Mouse (Mus musculus): ENCODE results near the gene Rdh16f1. TPM values are rescaled to one million over a fixed set of nuclear protein-coding genes. Genes with fewer than 3 reads are reported as not detected.
A peak's percentile ranks its signal among the peaks of the same experiment; 100 is the strongest.
"Not testable (repeated sequence)": the region's sequence is repeated elsewhere in the genome, so short reads cannot be mapped to it uniquely, and the experiment has no call there.

The Rdh16f1 gene
- polyA plus RNA-seq, 1 experiment = not detected

DNA sequence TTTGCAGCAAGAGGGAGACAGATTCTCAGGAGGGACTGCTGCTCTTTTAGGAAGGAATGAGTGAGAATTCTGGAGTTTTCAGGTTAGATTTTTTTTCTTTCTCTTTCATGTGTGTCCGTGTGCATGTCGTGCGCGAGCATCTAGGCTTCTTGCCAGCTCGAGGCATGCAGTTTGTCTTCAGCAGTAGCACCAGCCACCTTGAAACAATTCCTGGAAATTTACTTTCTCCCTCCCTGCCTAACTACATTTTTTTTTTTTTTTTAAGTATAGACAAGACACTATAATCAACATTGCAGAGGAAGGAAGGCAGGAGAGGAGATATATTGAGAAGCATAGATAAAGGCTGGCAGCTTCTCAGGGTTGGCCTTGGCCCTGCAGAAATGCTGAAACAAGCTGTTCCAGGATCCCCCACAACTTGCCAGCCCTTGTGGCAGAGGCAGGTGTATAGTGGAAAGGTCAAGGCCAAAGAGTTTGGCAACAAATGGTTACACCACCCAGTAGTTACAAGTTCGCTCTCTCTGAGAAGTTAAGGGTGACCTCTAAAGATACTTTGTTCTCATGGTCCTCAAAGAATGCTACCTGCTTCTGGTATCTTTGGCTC is 4.9 kb upstream of the Rdh16f1 start:
- Histone ChIP-seq H3K36me3 (ENCODE audit: control insufficient read depth, insufficient read depth, low read length, poor library complexity, severe bottlenecking) (no peaks in the 10 kb centered on the region), H3K27ac (ENCODE audit: insufficient read depth, low read length) (no peak overlapping the region), H3K4me1 (ENCODE audit: control insufficient read depth, insufficient read depth, low read length) (peaks cover 5% of the 10 kb centered on the region), H3K4me3 (ENCODE audit: low read depth, low read length) (no peak overlapping the region), H3K27me3 (ENCODE audit: control insufficient read depth, insufficient read depth, low read length, poor library complexity, severe bottlenecking) (0 out of 2 replicates have a peak, but pooled peaks cover 2% of the 10 kb centered on the region), H3K9me3 (replicated peaks; ENCODE audit: control insufficient read depth, insufficient read depth, low read length, poor library complexity, severe bottlenecking) (no peaks in the 10 kb centered on the region), H3K9ac (ENCODE audit: low read depth, poor library complexity, severe bottlenecking) (no peak overlapping the region)
- TF ChIP-seq EP300 (IDR thresholded peaks at IDR 0.05; ENCODE audit: insufficient read depth, low read depth, low read length) (no peak), CTCF (IDR thresholded peaks at IDR 0.05; ENCODE audit: low read depth, low read length) (no peak), POLR2A (IDR thresholded peaks at IDR 0.05; ENCODE audit: insufficient read depth, low read length) (no peak)

- Histone ChIP-seq H3K4me1 (ENCODE audit: control insufficient read depth, insufficient read depth, low read length) (peaks cover 5% of the 10 kb centered on the region), H3K27me3 (ENCODE audit: control insufficient read depth, insufficient read depth, low read length, poor library complexity, severe bottlenecking) (0 out of 2 replicates have a peak, but pooled peaks cover 2% of the 10 kb centered on the region), H3K27ac (ENCODE audit: insufficient read depth, low read length) (no peak overlapping the region), H3K4me3 (ENCODE audit: low read depth, low read length) (no peak overlapping the region), H3K9ac (ENCODE audit: low read depth, poor library complexity, severe bottlenecking) (no peak overlapping the region), H3K9me3 (replicated peaks; ENCODE audit: control insufficient read depth, insufficient read depth, low read length, poor library complexity, severe bottlenecking) (no peaks in the 10 kb centered on the region), H3K36me3 (ENCODE audit: control insufficient read depth, insufficient read depth, low read length, poor library complexity, severe bottlenecking) (no peaks in the 10 kb centered on the region)
- TF ChIP-seq EP300 (IDR thresholded peaks at IDR 0.05; ENCODE audit: insufficient read depth, low read depth, low read length) (no peak), POLR2A (IDR thresholded peaks at IDR 0.05; ENCODE audit: insufficient read depth, low read length) (no peak)
These were observed 4.3 kb upstream of the Rdh16f1 start for GRCm38 (mm10) chr10:127755246-127755645.

DNA sequence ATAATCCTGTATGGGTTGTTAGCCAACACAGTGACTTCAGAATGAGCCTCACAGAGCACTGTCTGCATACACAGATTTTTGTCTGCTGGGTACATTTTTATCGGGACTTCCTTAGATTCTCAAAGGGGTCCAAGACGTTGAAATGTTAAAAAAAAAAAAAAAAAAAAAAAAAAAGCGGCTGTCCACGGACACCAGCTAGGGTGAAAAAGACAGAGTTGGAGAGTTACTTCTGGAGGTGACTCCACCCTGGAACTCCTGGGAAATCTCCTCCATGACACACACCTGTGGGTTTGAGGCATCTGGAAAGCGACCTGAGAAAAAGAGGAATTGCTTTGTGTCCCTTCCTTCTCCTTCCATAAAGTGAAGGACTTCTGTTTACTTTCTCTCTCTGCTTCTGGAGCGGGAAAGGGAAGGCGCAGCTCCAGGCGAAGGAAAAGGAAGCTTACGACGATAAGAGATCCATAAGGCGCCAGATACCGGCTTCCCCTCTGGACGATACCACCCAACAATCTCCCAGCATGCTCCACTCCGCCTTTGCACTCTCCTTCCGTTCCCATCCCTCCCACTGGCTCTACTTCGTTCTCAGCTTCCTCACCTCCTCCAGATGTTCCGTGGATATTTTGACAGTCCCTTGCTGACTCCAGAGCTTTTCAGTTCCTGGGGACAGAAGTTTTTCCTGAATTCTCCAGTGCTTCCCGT is 3.7 kb upstream of the Rdh16f1 start:
- Histone ChIP-seq H3K4me1 (ENCODE audit: control insufficient read depth, insufficient read depth, low read length) (peaks cover 5% of the 10 kb centered on the region), H3K36me3 (ENCODE audit: control insufficient read depth, insufficient read depth, low read length, poor library complexity, severe bottlenecking) (no peaks in the 10 kb centered on the region), H3K27me3 (ENCODE audit: control insufficient read depth, insufficient read depth, low read length, poor library complexity, severe bottlenecking) (0 out of 2 replicates have a peak, but pooled peaks cover 2% of the 10 kb centered on the region), H3K9me3 (replicated peaks; ENCODE audit: control insufficient read depth, insufficient read depth, low read length, poor library complexity, severe bottlenecking) (no peaks in the 10 kb centered on the region), H3K4me3 (ENCODE audit: low read depth, low read length) (peak overlapping the region; percentile 2; the same call in 1 of the 2 replicates), H3K9ac (ENCODE audit: low read depth, poor library complexity, severe bottlenecking) (no peak overlapping the region), H3K27ac (ENCODE audit: insufficient read depth, low read length) (no peak overlapping the region)
- TF ChIP-seq CTCF (IDR thresholded peaks at IDR 0.05; ENCODE audit: low read depth, low read length) (no peak), POLR2A (IDR thresholded peaks at IDR 0.05; ENCODE audit: insufficient read depth, low read length) (no peak), EP300 (IDR thresholded peaks at IDR 0.05; ENCODE audit: insufficient read depth, low read depth, low read length) (no peak)

DNA sequence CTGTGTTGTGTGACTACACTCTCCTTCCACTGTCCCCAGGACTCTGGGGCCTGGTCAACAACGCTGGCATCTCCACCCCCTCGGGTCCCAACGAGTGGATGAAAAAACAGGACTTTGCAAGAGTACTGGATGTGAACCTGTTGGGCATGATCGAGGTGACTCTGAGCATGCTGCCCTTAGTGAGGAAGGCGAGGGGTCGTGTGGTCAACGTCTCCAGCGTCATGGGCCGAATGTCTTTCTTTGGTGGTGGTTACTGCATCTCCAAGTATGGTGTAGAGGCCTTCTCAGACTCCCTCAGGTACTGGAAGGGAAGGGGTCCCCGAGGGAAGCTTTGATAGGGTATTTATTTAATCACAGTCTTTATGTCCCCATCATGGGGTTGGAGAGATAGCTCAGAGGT is 3.3 kb downstream of the Rdh16f1 start:
- H3K27ac ChIP-seq (ENCODE audit: insufficient read depth, low read length); H3K36me3 ChIP-seq (ENCODE audit: control insufficient read depth, insufficient read depth, low read length, poor library complexity, severe bottlenecking); H3K9me3 ChIP-seq (replicated peaks; ENCODE audit: control insufficient read depth, insufficient read depth, low read length, poor library complexity, severe bottlenecking); H3K27me3 ChIP-seq (ENCODE audit: control insufficient read depth, insufficient read depth, low read length, poor library complexity, severe bottlenecking); H3K9ac ChIP-seq (ENCODE audit: low read depth, poor library complexity, severe bottlenecking); H3K4me3 ChIP-seq (ENCODE audit: low read depth, low read length); H3K4me1 ChIP-seq (ENCODE audit: control insufficient read depth, insufficient read depth, low read length): not testable (repeated sequence)

GRCm38 (mm10) chr10:127763914-127764680 is 4.5 kb downstream of the Rdh16f1 start:
- Histone ChIP-seq H3K9me3 (replicated peaks; ENCODE audit: control insufficient read depth, insufficient read depth, low read length, poor library complexity, severe bottlenecking) (no peaks in the 10 kb centered on the region), H3K36me3 (ENCODE audit: control insufficient read depth, insufficient read depth, low read length, poor library complexity, severe bottlenecking) (no peaks in the 10 kb centered on the region), H3K27me3 (ENCODE audit: control insufficient read depth, insufficient read depth, low read length, poor library complexity, severe bottlenecking) (no peaks in the 10 kb centered on the region), H3K27ac (ENCODE audit: insufficient read depth, low read length) (no peak overlapping the region), H3K4me3 (ENCODE audit: low read depth, low read length) (no peak overlapping the region), H3K9ac (ENCODE audit: low read depth, poor library complexity, severe bottlenecking) (no peak overlapping the region), H3K4me1 (ENCODE audit: control insufficient read depth, insufficient read depth, low read length) (no peaks in the 10 kb centered on the region)
- TF ChIP-seq EP300 (IDR thresholded peaks at IDR 0.05; ENCODE audit: insufficient read depth, low read depth, low read length) (no peak), CTCF (IDR thresholded peaks at IDR 0.05; ENCODE audit: low read depth, low read length) (no peak), POLR2A (IDR thresholded peaks at IDR 0.05; ENCODE audit: insufficient read depth, low read length) (no peak)

DNA sequence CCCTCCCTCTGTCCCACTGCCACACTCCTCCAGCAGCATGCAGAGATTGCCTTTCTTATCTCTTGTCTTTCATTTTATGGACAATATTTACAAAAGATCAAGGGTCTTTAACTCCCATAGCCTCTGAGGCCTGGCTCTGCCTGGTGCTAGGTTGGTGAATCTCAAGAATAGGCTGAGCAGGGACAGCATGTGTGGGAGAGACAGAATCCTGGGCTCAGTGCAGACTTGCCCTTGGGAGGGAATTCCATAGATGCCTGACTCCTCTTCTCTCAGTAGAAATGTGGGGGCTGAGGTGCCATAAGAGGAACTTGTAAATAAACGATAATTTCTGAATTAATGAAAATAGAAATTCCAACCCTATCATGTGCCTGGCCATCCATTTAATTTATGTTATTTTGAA is 7.0 kb downstream of the Rdh16f1 start:
- Histone ChIP-seq H3K9me3 (replicated peaks; ENCODE audit: control insufficient read depth, insufficient read depth, low read length, poor library complexity, severe bottlenecking) (no peaks in the 10 kb centered on the region), H3K9ac (ENCODE audit: low read depth, poor library complexity, severe bottlenecking) (no peak overlapping the region), H3K27me3 (ENCODE audit: control insufficient read depth, insufficient read depth, low read length, poor library complexity, severe bottlenecking) (no peaks in the 10 kb centered on the region), H3K27ac (ENCODE audit: insufficient read depth, low read length) (no peak overlapping the region), H3K4me3 (ENCODE audit: low read depth, low read length) (no peak overlapping the region), H3K36me3 (ENCODE audit: control insufficient read depth, insufficient read depth, low read length, poor library complexity, severe bottlenecking) (no peaks in the 10 kb centered on the region), H3K4me1 (ENCODE audit: control insufficient read depth, insufficient read depth, low read length) (no peaks in the 10 kb centered on the region)
- TF ChIP-seq EP300 (IDR thresholded peaks at IDR 0.05; ENCODE audit: insufficient read depth, low read depth, low read length) (no peak), CTCF (IDR thresholded peaks at IDR 0.05; ENCODE audit: low read depth, low read length) (no peak), POLR2A (IDR thresholded peaks at IDR 0.05; ENCODE audit: insufficient read depth, low read length) (no peak)
